Mouse (Mus musculus) limb, embryonic 15.5 days (tissue): ENCODE data around the gene Hist1h4f. TPM values are rescaled to one million over a fixed set of nuclear protein-coding genes. Genes with fewer than 3 reads are reported as not detected.

ENCODE experiments used
- ATAC-seq: fragments of 200-750 bp; cut with Nextera tagmentation; 2 replicates; pipeline ENCODE4 v1.8.0; 2017; ENCODE audit warnings: low read depth, moderate TSS enrichment; ENCODE audit not compliant: insufficient number of reproducible peaks, low FRiP score, low TSS enrichment
- H3K27ac ChIP-seq: fragments of 300-500 bp; sonication (generic); 2 replicates; pipeline ENCODE4 v1.5.1; 2015; ENCODE audit warnings: moderate library complexity, mild to moderate bottlenecking, inconsistent platforms
- H3K27me3 ChIP-seq: fragments of 300-500 bp; sonication (generic); 2 replicates; pipeline ENCODE4 v1.6.1; 2015; ENCODE audit warnings: inconsistent platforms
- H3K36me3 ChIP-seq: fragments of 300-500 bp; sonication (generic); 2 replicates; pipeline ENCODE4 v1.6.1; 2015; ENCODE audit warnings: inconsistent platforms
- H3K4me1 ChIP-seq: fragments of 300-500 bp; sonication (generic); 2 replicates; pipeline ENCODE4 v1.6.1; 2015; ENCODE audit warnings: inconsistent platforms
- H3K4me2 ChIP-seq: fragments of 300-500 bp; sonication (generic); 2 replicates; pipeline ENCODE4 v1.6.1; 2015; ENCODE audit warnings: mild to moderate bottlenecking, inconsistent platforms
- H3K4me3 ChIP-seq: fragments of 300-500 bp; sonication (generic); 2 replicates; pipeline ENCODE4 v1.5.1; 2015; ENCODE audit warnings: mild to moderate bottlenecking, inconsistent platforms
- H3K9ac ChIP-seq: fragments of 300-500 bp; sonication (generic); 2 replicates; pipeline ENCODE4 v1.6.1; 2015; ENCODE audit warnings: inconsistent platforms
- H3K9me3 ChIP-seq: fragments of 300-500 bp; sonication (generic); 2 replicates; pipeline ENCODE4 v1.6.1; 2016; ENCODE audit warnings: inconsistent platforms
- WGBS: fragments of 180-500 bp; shearing (Covaris S2); methylation state at CpG from one replicate; pipeline ENCODE4 v1.1.7; 2015; 5-methylcytosine and 5-hydroxymethylcytosine counted together
- microRNA-seq: library from miRNA; unstranded; fragments of <30 nt; microRNA quantifications from one replicate; pipeline ENCODE4, GENCODE M21; 2016
- polyA plus RNA-seq: library from polyadenylated mRNA; unstranded; fragments of >200 nt; fragmentation: Nextera tagmentation; extraction: Ambion mirVana; gene quantifications from 2 replicates; pipeline ENCODE4 v1.2.1, GENCODE M21; 2015

Hist1h4f gene
- polyA plus RNA-seq, 1 experiment from 2014 or later: 0.95 TPM

GRCm38 (mm10) chr13:23510127-23510526 lies 41.3 kb downstream of the Hist1h4f start:
- 21% methylated on average over 1 of the region's 1 CpGs for WGBS
- Histone ChIP-seq H3K4me3 (no peak overlapping the region), H3K36me3 (no peaks in the 10 kb centered on the region), H3K27me3 (no peaks in the 10 kb centered on the region), H3K27ac (no peak overlapping the region), H3K4me2 (no peak overlapping the region), H3K9me3 (no peaks in the 10 kb centered on the region), H3K9ac (no peak overlapping the region), H3K4me1 (peaks cover 9% of the 10 kb centered on the region)
- ATAC-seq: no peak

- WGBS: 39% methylated on average over 14 of the region's 14 CpGs
- Histone ChIP-seq H3K27ac (no peak overlapping the region), H3K36me3 (no peaks in the 10 kb centered on the region), H3K9ac (no peak overlapping the region), H3K27me3 (no peaks in the 10 kb centered on the region), H3K4me3 (peak overlapping the region; percentile 23; the same call in 1 of the 2 replicates), H3K4me2 (peak overlapping the region; percentile 36), H3K4me1 (peaks cover 11% of the 10 kb centered on the region), H3K9me3 (no peaks in the 10 kb centered on the region)
- no peak for ATAC-seq
Measured at GRCm38 (mm10) chr13:23506819-23507515, 44.5 kb downstream of the Hist1h4f start.

GRCm38 (mm10) chr13:23506351-23506750 lies 45.1 kb downstream of the Hist1h4f start:
- ATAC-seq: no peak
- Histone ChIP-seq H3K4me3 (peak overlapping the region; percentile 23), H3K4me1 (peaks cover 11% of the 10 kb centered on the region), H3K9ac (no peak overlapping the region), H3K36me3 (no peaks in the 10 kb centered on the region), H3K27ac (no peak overlapping the region), H3K27me3 (no peaks in the 10 kb centered on the region), H3K9me3 (no peaks in the 10 kb centered on the region), H3K4me2 (peak overlapping the region; percentile 36)
- 14% methylated on average over 13 of the region's 13 CpGs for WGBS

- peaks cover 11% of the 10 kb centered on the region for H3K4me1 ChIP-seq
- no peaks in the 10 kb centered on the region for H3K9me3 ChIP-seq
- 15% methylated on average over 14 of the region's 14 CpGs for WGBS
- peak overlapping the region; percentile 23 for H3K4me3 ChIP-seq
- no peak for ATAC-seq
- H3K9ac ChIP-seq: no peak overlapping the region
- H3K27me3 ChIP-seq: no peaks in the 10 kb centered on the region
- peak overlapping the region; percentile 36 for H3K4me2 ChIP-seq
- no peaks in the 10 kb centered on the region for H3K36me3 ChIP-seq
- no peak overlapping the region for H3K27ac ChIP-seq
Measured at GRCm38 (mm10) chr13:23505662-23506345, 45.6 kb downstream of the Hist1h4f start.

- no peaks in the 10 kb centered on the region for H3K9me3 ChIP-seq
- H3K4me3 ChIP-seq: no peak overlapping the region
- no peak for ATAC-seq
- no peak overlapping the region for H3K27ac ChIP-seq
- no peak overlapping the region for H3K4me2 ChIP-seq
- no peaks in the 10 kb centered on the region for H3K27me3 ChIP-seq
- H3K4me1 ChIP-seq: peaks cover 12% of the 10 kb centered on the region
- H3K36me3 ChIP-seq: no peaks in the 10 kb centered on the region
- 3% methylated on average over 9 of the region's 9 CpGs for WGBS
- no peak overlapping the region for H3K9ac ChIP-seq
Measured at GRCm38 (mm10) chr13:23503797-23504196, 47.7 kb downstream of the Hist1h4f start.

GRCm38 (mm10) chr13:23502916-23503315 lies 48.5 kb downstream of the Hist1h4f start:
- ATAC-seq: no peak
- H3K4me2 ChIP-seq: no peak overlapping the region
- no peak overlapping the region for H3K4me3 ChIP-seq
- H3K4me1 ChIP-seq: peaks cover 16% of the 10 kb centered on the region
- no peaks in the 10 kb centered on the region for H3K36me3 ChIP-seq
- no peaks in the 10 kb centered on the region for H3K27me3 ChIP-seq
- H3K27ac ChIP-seq: no peak overlapping the region
- H3K9ac ChIP-seq: no peak overlapping the region
- no peaks in the 10 kb centered on the region for H3K9me3 ChIP-seq
- 42% methylated on average over 4 of the region's 4 CpGs for WGBS

GRCm38 (mm10) chr13:23502031-23502567 lies 49.3 kb downstream of the Hist1h4f start:
- Histone ChIP-seq H3K9me3 (no peaks in the 10 kb centered on the region), H3K4me2 (no peak overlapping the region; the same call in 1 of the 2 replicates), H3K27ac (no peak overlapping the region), H3K4me3 (no peak overlapping the region), H3K9ac (no peak overlapping the region), H3K36me3 (no peaks in the 10 kb centered on the region), H3K4me1 (peaks cover 16% of the 10 kb centered on the region), H3K27me3 (no peaks in the 10 kb centered on the region)
- 37% methylated on average over 9 of the region's 9 CpGs for WGBS
- no peak for ATAC-seq

GRCm38 (mm10) chr13:23501511-23501910 lies 49.9 kb downstream of the Hist1h4f start:
- Histone ChIP-seq H3K27me3 (no peaks in the 10 kb centered on the region), H3K4me3 (0 out of 2 replicates have a peak overlapping the region, but pooled peaks have one; percentile 13), H3K4me1 (peaks cover 16% of the 10 kb centered on the region), H3K9me3 (no peaks in the 10 kb centered on the region), H3K36me3 (no peaks in the 10 kb centered on the region), H3K4me2 (no peak overlapping the region; the same call in 1 of the 2 replicates), H3K27ac (no peak overlapping the region), H3K9ac (no peak overlapping the region)
- 20% methylated on average over 5 of the region's 5 CpGs for WGBS
- no peak for ATAC-seq

Small RNA genes within 50 kb of the gene (microRNA-seq; reads per million reads assigned to microRNA genes)
- gene Gm44297: 0.61 reads per million
- not detected for gene Gm44359
- gene Gm44394: not detected
- gene n-TStga1: 2.5 reads per million, percentile 5 among the genes with 10 or more reads in this experiment

Other genes starting within 250 kb of the Hist1h4f start
- 42.4 and 44.2 TPM in 2 replicates for gene Zfp322a, start 182.4 kb downstream of the Hist1h4f start, polyA plus RNA-seq
- gene Abt1, start 127.8 kb downstream of the Hist1h4f start, polyA plus RNA-seq: 11.9 and 13.9 TPM in 2 replicates
- 0.18 and 0.22 TPM in 2 replicates for gene Btn1a1, start 85.7 kb downstream of the Hist1h4f start, polyA plus RNA-seq
- 0.61 and 0.67 TPM in 2 replicates for gene Btn2a2, start 62.8 kb downstream of the Hist1h4f start, polyA plus RNA-seq
- gene Hist1h4h, start 20.6 kb downstream of the Hist1h4f start, polyA plus RNA-seq: 4.8 and 6.3 TPM in 2 replicates
- 4.1 and 7.5 TPM in 2 replicates for gene Hist1h2af, start 17.7 kb downstream of the Hist1h4f start, polyA plus RNA-seq
- 3.4 and 5.4 TPM in 2 replicates for gene Hist1h3g, start 16.2 kb downstream of the Hist1h4f start, polyA plus RNA-seq
- gene Hist1h2bh, start 8.3 kb downstream of the Hist1h4f start, polyA plus RNA-seq: 0.77 and 0.83 TPM in 2 replicates
- gene Hist1h3f, start 7.6 kb downstream of the Hist1h4f start, polyA plus RNA-seq: 1.1 TPM in 1 of 2 replicates, not detected in the other
- gene Hist1h1d, start 1.6 kb upstream of the Hist1h4f start, polyA plus RNA-seq: 0.32 and 0.51 TPM in 2 replicates
- gene Hist1h3e, start 10.7 kb upstream of the Hist1h4f start, polyA plus RNA-seq: 2.1 and 4.8 TPM in 2 replicates
- 68.7 and 88.5 TPM in 2 replicates for gene Hist1h2ae, start 19.6 kb upstream of the Hist1h4f start, polyA plus RNA-seq
- 5.5 and 6.0 TPM in 2 replicates for gene Hist1h2bg, start 19.7 kb upstream of the Hist1h4f start, polyA plus RNA-seq
- 2.9 and 5.8 TPM in 2 replicates for gene Hist1h2bf, start 22.5 kb upstream of the Hist1h4f start, polyA plus RNA-seq
- gene Hist1h2ad, start 22.7 kb upstream of the Hist1h4f start, polyA plus RNA-seq: 0.89 and 2.3 TPM in 2 replicates
- gene Hist1h3d, start 24.1 kb upstream of the Hist1h4f start, polyA plus RNA-seq: 5.8 and 6.5 TPM in 2 replicates
- 75.2 and 108 TPM in 2 replicates for gene Hist1h4d, start 29.9 kb upstream of the Hist1h4f start, polyA plus RNA-seq
- 1.9 and 2.1 TPM in 2 replicates for gene Hist1h2be, start 69.5 kb upstream of the Hist1h4f start, polyA plus RNA-seq
- 17.2 and 18.2 TPM in 2 replicates for gene Hist1h1e, start 70.9 kb upstream of the Hist1h4f start, polyA plus RNA-seq
- gene Hist1h2ac, start 132.3 kb upstream of the Hist1h4f start, polyA plus RNA-seq: 0.76 and 0.78 TPM in 2 replicates
- gene Hist1h2bc, start 132.6 kb upstream of the Hist1h4f start, polyA plus RNA-seq: 47.2 and 57.0 TPM in 2 replicates
- gene Hist1h1t, start 144.2 kb upstream of the Hist1h4f start, polyA plus RNA-seq: 0.20 TPM in 1 of 2 replicates, not detected in the other
- 3.2 and 4.0 TPM in 2 replicates for gene Hist1h4c, start 146.8 kb upstream of the Hist1h4f start, polyA plus RNA-seq
- 7.3 and 10.3 TPM in 2 replicates for gene Hfe, start 159.2 kb upstream of the Hist1h4f start, polyA plus RNA-seq
- 28.0 and 31.1 TPM in 2 replicates for gene Hist1h1c, start 187.2 kb upstream of the Hist1h4f start, polyA plus RNA-seq
- gene Hist1h3c, start 194.0 kb upstream of the Hist1h4f start, polyA plus RNA-seq: 5.8 and 6.6 TPM in 2 replicates
- gene Hist1h2bb, start 195.1 kb upstream of the Hist1h4f start, polyA plus RNA-seq: 2.0 and 2.1 TPM in 2 replicates
- 23.3 and 37.2 TPM in 2 replicates for gene Hist1h2ab, start 199.5 kb upstream of the Hist1h4f start, polyA plus RNA-seq
- gene Hist1h3b, start 200.6 kb upstream of the Hist1h4f start, polyA plus RNA-seq: 4.0 and 12.0 TPM in 2 replicates
- gene Hist1h4b, start 205.4 kb upstream of the Hist1h4f start, polyA plus RNA-seq: 4.1 and 4.5 TPM in 2 replicates
- gene Hist1h4a, start 209.6 kb upstream of the Hist1h4f start, polyA plus RNA-seq: 0.33 and 0.60 TPM in 2 replicates
- gene Hist1h3a, start 210.7 kb upstream of the Hist1h4f start, polyA plus RNA-seq: 3.1 and 7.2 TPM in 2 replicates
- gene Hist1h1a, start 212.0 kb upstream of the Hist1h4f start, polyA plus RNA-seq: 0.74 and 2.1 TPM in 2 replicates
- gene Trim38, start 218.3 kb upstream of the Hist1h4f start, polyA plus RNA-seq: not detected in 2 replicates